Mouse (Mus musculus): ENCODE measurements around the gene Fam124b.

The Fam124b gene

DNA sequence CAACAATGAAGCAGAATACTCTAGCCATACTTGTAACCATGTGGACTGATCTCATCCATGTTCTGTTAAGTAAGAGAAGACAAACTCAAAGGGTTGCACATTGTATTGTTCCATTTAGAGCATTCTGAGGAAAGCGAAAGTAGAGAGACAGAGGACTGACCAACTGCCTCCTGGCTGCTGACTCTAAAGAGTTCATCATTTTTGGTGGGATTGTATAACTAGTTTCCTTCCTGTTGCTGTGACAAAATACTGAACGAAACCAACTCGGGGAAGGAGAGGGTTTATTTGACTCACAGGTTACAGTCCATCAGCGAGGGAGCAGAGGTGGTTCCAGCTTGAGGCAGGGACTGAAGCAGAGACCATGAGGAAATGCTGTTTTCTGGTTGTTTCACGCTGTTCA is 50.6 kb downstream of the Fam124b start:
- DNase-seq, result no peak

DNA sequence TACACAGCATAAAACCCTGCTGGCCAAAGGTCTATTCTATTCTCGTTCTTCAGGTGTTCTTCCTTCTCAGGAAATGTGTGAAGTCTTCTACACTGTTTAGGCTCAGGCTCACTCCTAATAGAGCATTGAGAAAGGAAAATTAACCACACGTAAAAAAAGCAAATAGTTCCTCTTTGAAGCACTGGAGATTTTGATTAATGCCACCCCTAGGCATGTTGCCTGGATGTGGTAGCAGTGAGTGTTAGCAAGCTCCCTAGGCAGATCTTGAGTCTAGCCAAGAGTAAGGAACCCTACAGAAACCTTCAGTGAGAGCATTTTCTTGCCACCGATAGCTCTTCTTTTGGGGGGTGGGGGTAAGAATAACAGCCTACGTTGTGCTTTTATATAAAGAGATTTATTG is 51.7 kb downstream of the Fam124b start:
- no peak for DNase-seq

DNA sequence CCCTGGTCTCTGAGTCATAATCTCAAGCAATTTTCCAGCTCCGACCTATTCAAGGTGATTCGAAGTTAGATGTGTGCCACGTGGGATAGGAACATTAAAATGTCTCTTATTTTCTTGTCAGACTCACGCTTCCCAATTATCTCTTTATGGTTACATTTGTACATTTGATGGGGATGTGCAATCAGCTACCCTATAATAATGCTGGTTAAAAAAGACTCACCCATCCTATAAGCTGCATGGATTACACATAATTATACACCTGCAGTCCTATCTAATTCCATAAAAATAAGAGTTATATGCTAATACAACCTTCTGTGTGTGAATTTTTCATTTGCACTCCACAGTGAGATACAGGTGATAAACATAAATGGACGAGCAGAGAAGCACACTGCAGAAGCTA is 52.9 kb downstream of the Fam124b start:
- no peak for DNase-seq

DNA sequence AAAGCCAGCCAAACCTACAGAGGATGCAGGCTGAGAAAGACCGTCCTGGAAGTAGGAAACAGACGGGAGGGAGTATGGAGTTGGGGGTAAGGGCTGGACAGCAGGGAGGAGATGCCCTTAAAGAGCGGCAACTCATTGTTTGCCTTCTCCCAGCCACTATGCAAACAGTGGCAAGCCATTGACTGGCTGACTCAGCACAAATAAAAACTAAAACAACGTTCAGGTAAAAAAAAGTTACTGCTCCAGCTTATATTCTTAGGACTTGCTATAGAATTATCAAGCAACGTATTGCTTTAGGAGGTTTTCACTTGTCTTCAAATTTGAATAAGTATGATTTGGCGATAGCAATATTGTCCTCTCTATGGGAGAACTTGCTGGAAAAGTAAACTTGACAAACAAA is 55.3 kb downstream of the Fam124b start:
- no peak for DNase-seq

DNA sequence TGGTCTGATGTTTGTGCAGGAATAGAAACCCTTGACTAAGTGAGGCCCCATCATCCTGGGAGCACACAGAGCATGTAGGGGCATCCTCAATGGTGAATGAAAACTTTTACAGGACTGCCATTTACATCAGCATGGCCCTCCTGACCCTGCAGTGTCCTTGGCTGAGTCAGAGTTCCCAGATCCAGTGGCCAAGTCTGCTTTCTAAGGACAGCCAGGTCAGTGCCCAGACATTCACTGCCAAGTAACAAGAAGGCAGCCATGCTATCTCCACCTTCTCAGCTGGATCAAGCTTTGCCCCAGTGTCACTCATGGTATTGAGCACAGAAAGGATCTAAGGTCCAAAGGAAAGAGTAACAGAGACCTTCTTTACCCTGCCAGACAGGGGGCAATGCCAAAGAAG is 58.7 kb downstream of the Fam124b start:
- no peak for DNase-seq

DNA sequence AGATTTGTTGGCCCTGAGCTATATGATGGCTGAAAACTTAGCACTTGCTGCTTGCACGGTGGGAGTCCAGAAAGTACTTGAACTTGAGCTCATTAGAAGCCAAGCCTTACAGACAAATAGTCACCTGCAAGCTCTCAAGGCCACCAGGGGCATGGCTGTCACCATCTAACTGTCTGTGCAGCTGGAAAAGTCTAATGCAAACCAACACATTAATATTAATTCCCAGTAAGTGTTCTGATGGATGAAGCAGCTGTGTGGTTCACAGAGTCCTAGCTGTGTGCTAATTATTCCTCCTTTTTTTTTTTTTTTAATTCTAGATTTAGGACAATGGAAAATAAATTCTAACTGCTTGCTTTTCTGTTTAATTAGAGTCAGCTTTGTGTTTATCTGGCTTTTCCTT is 63.4 kb downstream of the Fam124b start:
- no peak for DNase-seq

DNA sequence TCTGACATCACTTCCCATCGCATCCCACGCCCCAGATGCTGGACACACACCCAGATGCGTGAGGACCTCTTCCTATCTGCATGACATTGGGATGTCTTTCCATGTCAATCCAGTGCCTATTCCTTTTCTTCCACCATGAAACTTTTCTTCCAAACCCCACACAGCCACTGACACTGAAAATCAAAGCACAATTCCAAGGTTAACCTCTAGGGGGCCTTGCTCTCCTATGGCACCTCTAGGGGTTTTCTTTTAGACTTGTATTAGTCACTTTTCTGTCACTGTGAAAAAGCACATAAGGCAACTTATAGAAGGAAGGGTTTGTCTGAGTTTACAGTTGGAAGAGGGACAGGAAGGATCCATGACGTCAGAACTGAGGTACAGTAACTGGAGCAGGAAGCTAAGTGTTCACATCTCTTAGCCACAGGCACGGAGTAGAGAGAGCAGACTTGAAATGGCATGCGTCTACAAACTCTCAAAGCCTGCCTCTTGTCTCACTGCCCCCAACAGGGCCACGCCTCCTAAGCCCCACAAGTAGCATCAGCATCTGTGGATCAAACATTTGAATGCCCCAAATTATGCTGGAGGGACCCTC is 65.1 kb downstream of the Fam124b start:
- no peak for DNase-seq

DNA sequence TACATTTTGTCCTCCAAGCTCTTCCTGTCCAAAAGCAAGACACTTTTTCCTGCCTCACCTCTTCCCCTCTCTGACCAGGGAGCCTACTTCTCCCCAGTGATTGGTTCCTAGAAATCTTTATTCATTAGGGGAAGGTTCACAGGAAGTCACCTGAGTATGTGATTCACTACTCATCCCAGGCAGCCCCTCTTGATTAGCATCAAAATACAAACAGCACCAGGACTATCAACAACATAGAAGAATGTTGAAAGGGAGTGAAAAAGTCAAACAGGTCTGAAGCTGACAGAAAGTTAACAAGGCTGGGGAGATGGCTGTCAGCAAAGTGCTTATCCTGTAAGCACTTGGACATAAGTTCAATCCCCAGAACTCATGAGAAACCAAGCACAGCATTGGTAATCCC is 67.6 kb downstream of the Fam124b start:
- no peak for DNase-seq
